Mouse (Mus musculus) lung, postnatal 0 days (tissue): ENCODE measurements at regions not wholly inside any gene's neighbourhood (a gene's known extent, or its start where the extent isn't known, plus 50 kb on each side); places are given as distances from the start of the nearest gene placed in this dataset.
A peak's percentile ranks its signal among the peaks of the same experiment; 100 is the strongest.

Source experiments
- CTCF ChIP-seq: IDR thresholded peaks from 2 replicates; pipeline ENCODE4 v1.5.1; 2016; ENCODE audit warnings: antibody characterized with exemption, mild to moderate bottlenecking
- EP300 ChIP-seq: IDR thresholded peaks from 2 replicates; pipeline ENCODE4 v1.6.1; 2016; ENCODE audit warnings: antibody characterized with exemption, mild to moderate bottlenecking, control low read depth

DNA sequence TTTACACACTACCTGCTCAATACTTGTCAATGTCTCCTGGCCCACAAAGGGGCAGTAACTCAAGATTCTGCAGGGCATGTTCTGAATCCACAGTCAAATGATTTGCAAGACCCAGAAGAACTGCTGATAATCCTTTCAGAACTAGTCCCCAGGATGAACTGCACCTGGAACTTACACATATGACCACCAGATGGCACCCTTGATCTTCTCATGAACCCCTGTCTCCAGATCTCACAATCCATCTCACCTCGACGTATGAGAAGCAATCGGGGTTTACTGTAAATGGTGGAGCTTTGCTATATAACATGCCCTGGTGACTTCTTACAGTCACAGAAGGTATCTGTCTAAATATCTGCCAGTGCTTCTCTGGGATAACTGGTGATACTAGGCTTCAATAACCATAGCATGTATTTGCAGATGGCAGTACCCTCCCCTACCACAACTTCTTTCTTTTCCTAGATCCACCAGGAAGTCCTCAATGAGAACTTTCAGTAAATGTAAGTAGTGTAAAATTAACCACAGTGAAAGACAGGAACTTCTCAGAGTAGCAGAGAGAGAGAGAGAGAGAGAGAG is 54.5 kb upstream of the Cst10 start:
- TF ChIP-seq CTCF (peak; percentile 78), EP300 (no peak)
